Mouse (Mus musculus): Measurements from ENCODE around the gene Nsg1. TPM values are rescaled to one million over a fixed set of nuclear protein-coding genes. Genes with fewer than 3 reads are reported as not detected.

The Nsg1 gene
- total RNA-seq, 4 experiments from 2014 or later: 0.63 to 1.8 (median 1.4) TPM

GRCm38 (mm10) chr5:38146524-38146923, 13.2 kb downstream of the Nsg1 start:
- DNase-seq (ENCODE audit: low spot score in 2 of 2): no peak

GRCm38 (mm10) chr5:38140893-38141292, 18.8 kb downstream of the Nsg1 start:
- no peak for DNase-seq (ENCODE audit: low spot score in 2 of 2)

GRCm38 (mm10) chr5:38137163-38137562, 22.5 kb downstream of the Nsg1 start:
- no peak for DNase-seq (ENCODE audit: low spot score in 2 of 2)

- DNase-seq (ENCODE audit: low spot score in 2 of 2): no peak
Observed at GRCm38 (mm10) chr5:38136247-38136646, 23.5 kb downstream of the Nsg1 start.

- DNase-seq (ENCODE audit: low spot score in 2 of 2): no peak
Observed at GRCm38 (mm10) chr5:38129339-38129738, 30.4 kb downstream of the Nsg1 start.

GRCm38 (mm10) chr5:38126519-38127306, 33.0 kb downstream of the Nsg1 start:
- DNase-seq (ENCODE audit: low spot score in 2 of 2): no peak

GRCm38 (mm10) chr5:38121699-38122098, 38.0 kb downstream of the Nsg1 start:
- no peak for DNase-seq (ENCODE audit: low spot score in 2 of 2)

GRCm38 (mm10) chr5:38119268-38119667, 40.4 kb downstream of the Nsg1 start:
- no peak for DNase-seq (ENCODE audit: low spot score in 2 of 2)

- no peak for DNase-seq (ENCODE audit: low spot score in 2 of 2)
Observed at GRCm38 (mm10) chr5:38117056-38117455, 42.7 kb downstream of the Nsg1 start.

GRCm38 (mm10) chr5:38114526-38114925, 45.2 kb downstream of the Nsg1 start:
- no peak for DNase-seq (ENCODE audit: low spot score in 2 of 2)

- no peak for DNase-seq (ENCODE audit: low spot score in 2 of 2)
Observed at GRCm38 (mm10) chr5:38106807-38107206, 52.9 kb downstream of the Nsg1 start.

GRCm38 (mm10) chr5:38106080-38106697, 53.5 kb downstream of the Nsg1 start:
- DNase-seq (ENCODE audit: low spot score in 2 of 2): no peak

GRCm38 (mm10) chr5:38102945-38103344, 56.8 kb downstream of the Nsg1 start:
- DNase-seq (ENCODE audit: low spot score in 2 of 2): no peak

GRCm38 (mm10) chr5:38099139-38099676, 60.5 kb downstream of the Nsg1 start:
- DNase-seq (ENCODE audit: low spot score in 2 of 2): no peak

GRCm38 (mm10) chr5:38097501-38098093, 62.1 kb downstream of the Nsg1 start:
- no peak for DNase-seq (ENCODE audit: low spot score in 2 of 2)

GRCm38 (mm10) chr5:38094331-38094730, 65.4 kb downstream of the Nsg1 start:
- no peak for DNase-seq (ENCODE audit: low spot score in 2 of 2)

GRCm38 (mm10) chr5:38091966-38092304, 67.8 kb downstream of the Nsg1 start:
- no peak for DNase-seq (ENCODE audit: low spot score in 2 of 2)

- no peak for DNase-seq (ENCODE audit: low spot score in 2 of 2)
Observed at GRCm38 (mm10) chr5:38091046-38091965, 68.4 kb downstream of the Nsg1 start.

- no peak for DNase-seq (ENCODE audit: low spot score in 2 of 2)
Observed at GRCm38 (mm10) chr5:38090581-38090980, 69.1 kb downstream of the Nsg1 start.

GRCm38 (mm10) chr5:38090111-38090510, 69.6 kb downstream of the Nsg1 start:
- DNase-seq (ENCODE audit: low spot score in 2 of 2): no peak
